Mouse (Mus musculus): Measurements from ENCODE around the gene Kcnh4.

DNA sequence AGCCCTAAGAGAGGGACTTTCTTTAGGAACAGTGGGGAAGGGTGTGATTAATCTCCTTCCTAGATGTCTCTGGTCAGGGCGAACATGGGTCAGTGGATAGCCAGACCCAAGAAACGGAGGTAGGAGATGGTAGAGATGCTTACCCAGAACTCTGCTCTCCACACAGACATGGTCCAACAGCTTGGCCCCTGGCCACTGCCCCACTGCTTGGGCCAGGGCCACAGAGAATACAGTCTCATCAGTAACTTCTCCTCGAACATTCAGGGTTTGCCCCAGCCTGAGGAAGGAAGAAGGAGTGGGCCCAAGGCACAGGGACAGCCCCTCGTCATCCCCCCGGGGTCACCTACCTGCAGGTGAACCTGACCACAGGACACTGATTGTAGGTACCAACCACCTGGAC, 8.1 kb upstream of the Kcnh4 start:
- no peak for TF ChIP-seq TCF3 (IDR thresholded peaks at IDR 0.05; ENCODE audit: insufficient read length, low read depth)
- no peak for TF ChIP-seq POLR2A (IDR thresholded peaks at IDR 0.05; ENCODE audit: insufficient read length, low read depth)
- TF ChIP-seq SRF (IDR thresholded peaks at IDR 0.05; ENCODE audit: control insufficient read depth, insufficient read length, low read depth), result no peak
- TF ChIP-seq TCF12 (IDR thresholded peaks at IDR 0.05; ENCODE audit: insufficient read depth, poor library complexity, severe bottlenecking), result no peak

Measured in myocyte (in vitro differentiated cells).